Mouse (Mus musculus): ENCODE results near the gene Igfbp2. TPM values are rescaled to one million over a fixed set of nuclear protein-coding genes. Genes with fewer than 3 reads are reported as not detected.

Igfbp2 gene
- polyA plus RNA-seq, 1 experiment from 2014 or later: 50.5 TPM

DNA sequence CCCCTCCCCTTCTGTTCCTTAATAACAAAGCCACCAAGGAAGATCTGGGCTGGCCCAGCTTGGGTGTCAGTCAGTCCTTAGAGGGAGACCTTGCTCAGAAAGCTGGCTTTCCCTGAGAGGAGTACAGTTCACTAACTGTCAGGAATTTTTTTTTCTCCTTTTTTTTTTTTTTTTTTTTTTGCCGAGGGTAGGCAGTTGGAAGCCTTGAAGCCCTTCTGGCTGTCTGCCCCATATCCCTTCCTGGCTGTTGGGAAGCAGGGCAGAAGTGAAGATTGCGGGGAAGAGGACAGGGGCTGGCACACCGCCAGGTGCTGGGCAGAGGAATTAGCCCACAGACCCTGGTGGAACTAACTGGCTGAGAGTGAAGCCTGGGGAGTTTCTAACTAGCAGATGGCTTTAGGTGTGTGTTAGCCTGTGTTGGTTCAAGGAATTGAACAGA lies 8.4 kb downstream of the Igfbp2 start:
- 48% methylated on average over 3 of the region's 3 CpGs for WGBS
- Histone ChIP-seq H3K4me1 (replicated peaks; ENCODE audit: control insufficient read depth, insufficient read depth, low read length) (0 out of 2 replicates have a peak, but pooled peaks cover 3% of the 10 kb centered on the region), H3K27ac (ENCODE audit: low read depth, low read length) (no peak overlapping the region), H3K9me3 (ENCODE audit: control insufficient read depth, low read length) (no peaks in the 10 kb centered on the region), H3K9ac (ENCODE audit: low read depth, low read length) (no peak overlapping the region), H3K4me2 (no peak overlapping the region), H3K36me3 (ENCODE audit: control insufficient read depth, insufficient read depth, low read length) (no peaks in the 10 kb centered on the region), H3K4me3 (ENCODE audit: low read depth, low read length) (no peak overlapping the region), H3K27me3 (replicated peaks; ENCODE audit: control insufficient read depth, insufficient read depth, low read length) (peaks cover 4% of the 10 kb centered on the region)
- DNase-seq (ENCODE audit: low spot score) (no peak), ATAC-seq (replicated peaks; ENCODE audit: low FRiP score) (no peak)

DNA sequence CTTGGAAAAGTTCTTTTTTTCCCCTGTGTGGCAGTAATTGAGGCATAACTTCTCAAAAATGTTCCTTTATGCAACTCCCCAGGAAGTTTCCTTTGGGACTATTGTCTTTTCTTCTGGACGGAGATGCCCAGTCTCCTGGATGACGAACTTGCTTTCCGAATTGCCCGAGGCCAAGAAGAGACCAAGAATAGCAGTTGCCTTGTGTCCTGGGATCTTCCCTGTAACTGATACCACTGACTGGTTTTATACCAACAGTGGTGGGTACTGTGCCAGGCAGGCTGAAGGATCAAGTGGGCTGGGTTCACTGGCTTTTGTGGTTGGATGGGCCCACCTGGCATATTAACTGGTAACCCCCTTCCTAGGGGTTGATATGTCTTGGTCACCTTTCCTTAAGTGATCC lies 9.3 kb downstream of the Igfbp2 start:
- Histone ChIP-seq H3K9ac (ENCODE audit: low read depth, low read length) (no peak overlapping the region), H3K27me3 (replicated peaks; ENCODE audit: control insufficient read depth, insufficient read depth, low read length) (no peaks in the 10 kb centered on the region), H3K36me3 (ENCODE audit: control insufficient read depth, insufficient read depth, low read length) (no peaks in the 10 kb centered on the region), H3K9me3 (ENCODE audit: control insufficient read depth, low read length) (no peaks in the 10 kb centered on the region), H3K27ac (ENCODE audit: low read depth, low read length) (no peak overlapping the region), H3K4me2 (no peak overlapping the region), H3K4me1 (replicated peaks; ENCODE audit: control insufficient read depth, insufficient read depth, low read length) (no peaks in the 10 kb centered on the region), H3K4me3 (ENCODE audit: low read depth, low read length) (no peak overlapping the region)
- DNase-seq (ENCODE audit: low spot score) (no peak), ATAC-seq (replicated peaks; ENCODE audit: low FRiP score) (no peak)
- 86% methylated on average over 4 of the region's 4 CpGs for WGBS

DNA sequence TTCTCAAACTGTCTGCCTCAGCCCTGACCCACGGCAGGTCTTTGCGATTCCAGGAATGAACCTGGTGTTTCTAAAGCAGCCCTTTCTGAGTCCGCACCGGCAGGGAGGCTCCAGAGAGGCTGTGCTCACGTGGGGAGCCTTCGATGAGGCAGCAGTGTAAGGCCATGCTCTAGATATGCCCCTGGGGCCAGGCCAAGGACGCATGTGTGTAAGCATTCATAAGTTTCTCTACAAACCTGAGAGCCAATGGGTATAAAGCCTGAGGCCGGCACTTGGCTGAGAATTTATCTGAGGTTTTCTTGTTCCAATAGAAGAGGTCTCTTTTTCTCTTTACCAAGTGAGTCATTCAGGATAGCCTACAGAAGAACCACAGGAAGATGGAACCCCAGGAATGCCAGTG lies 15.1 kb downstream of the Igfbp2 start:
- ATAC-seq (replicated peaks; ENCODE audit: low FRiP score): no peak
- Histone ChIP-seq H3K4me2 (no peak overlapping the region), H3K27ac (ENCODE audit: low read depth, low read length) (no peak overlapping the region), H3K27me3 (replicated peaks; ENCODE audit: control insufficient read depth, insufficient read depth, low read length) (no peaks in the 10 kb centered on the region), H3K9ac (ENCODE audit: low read depth, low read length) (no peak overlapping the region), H3K9me3 (ENCODE audit: control insufficient read depth, low read length) (no peaks in the 10 kb centered on the region), H3K4me1 (replicated peaks; ENCODE audit: control insufficient read depth, insufficient read depth, low read length) (no peaks in the 10 kb centered on the region), H3K4me3 (ENCODE audit: low read depth, low read length) (no peak overlapping the region), H3K36me3 (ENCODE audit: control insufficient read depth, insufficient read depth, low read length) (no peaks in the 10 kb centered on the region)
- WGBS: 76% methylated on average over 8 of the region's 8 CpGs
- no peak for DNase-seq (ENCODE audit: low spot score)

DNA sequence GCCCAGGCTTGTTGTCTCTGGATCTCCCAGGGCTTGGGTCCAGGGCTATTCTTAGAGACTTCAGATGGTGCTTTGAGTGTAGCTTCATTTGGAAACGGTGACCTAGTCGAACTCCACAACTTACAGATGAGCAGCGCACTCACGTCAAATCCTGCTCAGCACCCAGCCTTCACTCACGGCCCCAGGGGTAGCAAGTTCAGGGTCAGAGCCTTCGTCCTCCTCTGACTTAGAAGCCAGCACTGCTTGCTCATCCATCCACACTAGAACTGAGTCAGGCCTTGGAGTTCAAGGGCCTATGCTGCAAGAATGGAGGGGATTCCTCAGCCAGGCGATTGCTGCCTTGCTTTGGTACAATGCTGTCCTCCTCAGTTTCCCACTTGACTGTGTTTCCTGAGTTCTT lies 15.5 kb downstream of the Igfbp2 start:
- no peak for ATAC-seq (replicated peaks; ENCODE audit: low FRiP score)
- Histone ChIP-seq H3K36me3 (ENCODE audit: control insufficient read depth, insufficient read depth, low read length) (no peaks in the 10 kb centered on the region), H3K27ac (ENCODE audit: low read depth, low read length) (no peak overlapping the region), H3K4me3 (ENCODE audit: low read depth, low read length) (no peak overlapping the region), H3K9ac (ENCODE audit: low read depth, low read length) (no peak overlapping the region), H3K9me3 (ENCODE audit: control insufficient read depth, low read length) (no peaks in the 10 kb centered on the region), H3K4me2 (no peak overlapping the region), H3K27me3 (replicated peaks; ENCODE audit: control insufficient read depth, insufficient read depth, low read length) (no peaks in the 10 kb centered on the region), H3K4me1 (replicated peaks; ENCODE audit: control insufficient read depth, insufficient read depth, low read length) (no peaks in the 10 kb centered on the region)
- 79% methylated on average over 7 of the region's 7 CpGs for WGBS
- DNase-seq (ENCODE audit: low spot score): no peak

DNA sequence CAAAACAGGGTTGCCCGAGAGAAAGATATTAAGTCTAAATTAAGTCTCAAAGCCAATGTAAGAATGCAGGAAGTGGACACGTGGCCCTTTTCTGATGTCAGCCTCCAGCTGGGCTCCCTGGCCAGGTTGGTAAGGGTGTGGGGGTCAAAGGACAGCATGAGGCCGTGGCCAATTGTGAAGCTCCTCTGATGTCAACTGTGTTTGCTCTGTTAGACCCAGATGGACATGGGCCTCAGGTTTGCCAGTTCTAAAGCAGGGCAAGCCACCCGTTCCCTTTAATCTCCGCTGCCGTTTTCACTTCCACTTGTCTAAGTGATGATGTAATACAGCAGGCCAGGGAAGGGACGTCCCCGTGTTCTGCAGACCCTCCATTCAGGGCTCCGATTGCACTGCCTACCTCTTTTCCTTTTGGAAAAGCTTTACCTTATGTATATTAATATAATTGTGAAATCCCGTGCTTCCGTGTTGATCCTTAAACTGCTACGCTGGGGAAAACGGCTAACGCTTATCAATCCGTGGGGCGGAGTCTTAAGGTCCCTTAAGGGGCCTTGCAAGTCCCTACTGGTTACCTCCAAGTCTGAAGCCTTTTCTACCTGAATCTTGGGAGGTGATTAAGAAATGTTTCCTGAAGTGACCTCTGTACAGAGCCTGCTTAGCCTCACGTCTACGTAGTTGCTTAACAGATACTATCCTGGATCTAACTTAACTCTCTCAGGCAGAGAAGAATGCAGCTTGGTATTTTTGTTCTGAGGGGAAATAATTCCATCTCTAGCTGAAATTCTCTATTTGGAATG lies 18.6 kb downstream of the Igfbp2 start:
- DNase-seq (ENCODE audit: low spot score): no peak

DNA sequence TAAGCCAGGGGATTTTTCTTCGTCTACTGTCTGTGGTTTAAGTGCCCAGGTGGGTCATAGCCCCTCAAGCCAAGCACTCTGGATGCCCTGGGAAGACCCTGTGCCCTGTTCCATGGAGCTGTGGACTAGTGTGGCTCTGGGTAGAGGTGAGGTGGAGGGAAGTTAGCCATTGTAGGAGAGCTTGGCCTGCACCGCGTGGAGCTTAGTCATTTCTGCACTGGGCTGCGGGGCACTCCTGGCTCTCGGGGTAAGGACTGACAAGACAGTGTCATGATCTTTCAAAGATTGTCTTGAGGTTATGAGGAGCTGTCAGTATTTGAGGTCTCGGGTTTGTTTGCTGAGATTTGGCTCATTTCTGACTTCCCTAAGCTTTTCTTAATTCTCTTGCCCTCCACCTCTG lies 20.4 kb downstream of the Igfbp2 start:
- no peak overlapping the region for H3K4me2 ChIP-seq
- H3K4me3 ChIP-seq (ENCODE audit: low read depth, low read length): no peak overlapping the region
- H3K4me1 ChIP-seq (replicated peaks; ENCODE audit: control insufficient read depth, insufficient read depth, low read length): no peaks in the 10 kb centered on the region
- 86% methylated on average over 6 of the region's 6 CpGs for WGBS
- ATAC-seq (replicated peaks; ENCODE audit: low FRiP score) (no peak), DNase-seq (ENCODE audit: low spot score) (no peak)
- H3K9me3 ChIP-seq (ENCODE audit: control insufficient read depth, low read length): no peaks in the 10 kb centered on the region
- no peaks in the 10 kb centered on the region for H3K36me3 ChIP-seq (ENCODE audit: control insufficient read depth, insufficient read depth, low read length)
- H3K27ac ChIP-seq (ENCODE audit: low read depth, low read length): no peak overlapping the region
- H3K9ac ChIP-seq (ENCODE audit: low read depth, low read length): no peak overlapping the region
- H3K27me3 ChIP-seq (replicated peaks; ENCODE audit: control insufficient read depth, insufficient read depth, low read length): no peaks in the 10 kb centered on the region

More for the DNA sequence above, 18.6 kb downstream of the Igfbp2 start:
- no peaks in the 10 kb centered on the region for H3K9me3 ChIP-seq (ENCODE audit: control insufficient read depth, low read length)
- no peak for ATAC-seq (replicated peaks; ENCODE audit: low FRiP score)
- no peaks in the 10 kb centered on the region for H3K27me3 ChIP-seq (replicated peaks; ENCODE audit: control insufficient read depth, insufficient read depth, low read length)
- no peak overlapping the region for H3K27ac ChIP-seq (ENCODE audit: low read depth, low read length)
- no peaks in the 10 kb centered on the region for H3K4me1 ChIP-seq (replicated peaks; ENCODE audit: control insufficient read depth, insufficient read depth, low read length)
- 79% methylated on average over 18 of the region's 18 CpGs for WGBS
- no peaks in the 10 kb centered on the region for H3K36me3 ChIP-seq (ENCODE audit: control insufficient read depth, insufficient read depth, low read length)
- no peak overlapping the region for H3K9ac ChIP-seq (ENCODE audit: low read depth, low read length)
- H3K4me3 ChIP-seq (ENCODE audit: low read depth, low read length): no peak overlapping the region
- no peak overlapping the region for H3K4me2 ChIP-seq

DNA sequence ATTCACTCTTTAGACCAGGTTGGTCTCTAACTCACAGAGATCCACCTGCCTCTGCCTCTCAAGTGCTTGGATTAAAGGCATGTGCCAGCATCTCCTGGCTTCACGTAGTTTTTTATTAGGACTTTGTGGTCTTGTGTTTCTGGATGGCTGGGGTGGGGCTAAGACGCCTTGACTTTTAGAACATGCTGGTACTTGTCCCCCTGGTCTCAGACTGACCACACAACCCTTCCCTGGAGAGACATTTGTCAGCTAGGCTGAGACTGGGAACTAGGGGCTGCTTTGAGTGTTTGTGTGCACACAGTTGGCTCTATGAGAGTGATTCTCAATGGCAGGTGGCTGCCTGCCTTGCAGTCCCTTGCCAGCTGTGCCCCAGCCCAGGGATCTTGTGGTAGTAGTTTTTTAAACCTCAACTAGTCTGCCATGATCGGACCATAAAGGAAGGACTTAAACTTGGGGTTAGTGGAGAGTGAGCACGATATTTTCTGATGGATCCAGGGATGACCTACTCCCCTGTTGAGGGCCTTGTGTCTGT lies 23.6 kb downstream of the Igfbp2 start:
- no peaks in the 10 kb centered on the region for H3K36me3 ChIP-seq (ENCODE audit: control insufficient read depth, insufficient read depth, low read length)
- DNase-seq (ENCODE audit: low spot score) (no peak), ATAC-seq (replicated peaks; ENCODE audit: low FRiP score) (no peak)
- H3K9ac ChIP-seq (ENCODE audit: low read depth, low read length): no peak overlapping the region
- H3K27ac ChIP-seq (ENCODE audit: low read depth, low read length): no peak overlapping the region
- no peak overlapping the region for H3K4me3 ChIP-seq (ENCODE audit: low read depth, low read length)
- 74% methylated on average over 4 of the region's 4 CpGs for WGBS
- no peaks in the 10 kb centered on the region for H3K4me1 ChIP-seq (replicated peaks; ENCODE audit: control insufficient read depth, insufficient read depth, low read length)
- no peak overlapping the region for H3K4me2 ChIP-seq
- no peaks in the 10 kb centered on the region for H3K9me3 ChIP-seq (ENCODE audit: control insufficient read depth, low read length)
- no peaks in the 10 kb centered on the region for H3K27me3 ChIP-seq (replicated peaks; ENCODE audit: control insufficient read depth, insufficient read depth, low read length)

DNA sequence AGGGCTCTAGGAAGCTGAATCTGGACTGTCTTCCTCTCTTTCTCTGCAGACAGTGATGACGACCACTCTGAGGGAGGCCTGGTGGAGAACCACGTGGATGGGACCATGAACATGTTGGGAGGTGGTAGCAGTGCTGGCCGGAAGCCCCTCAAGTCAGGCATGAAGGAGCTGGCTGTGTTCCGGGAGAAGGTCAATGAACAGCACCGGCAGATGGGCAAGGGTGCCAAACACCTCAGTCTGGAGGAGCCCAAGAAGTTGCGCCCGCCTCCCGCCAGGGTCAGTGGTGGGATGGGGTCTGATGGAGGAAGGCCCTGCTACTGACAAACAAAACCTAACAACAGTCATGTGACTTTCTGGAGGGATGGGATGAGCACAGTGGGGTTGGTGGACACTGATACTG lies 24.7 kb downstream of the Igfbp2 start:
- Histone ChIP-seq H3K36me3 (ENCODE audit: control insufficient read depth, insufficient read depth, low read length) (no peaks in the 10 kb centered on the region), H3K4me1 (replicated peaks; ENCODE audit: control insufficient read depth, insufficient read depth, low read length) (no peaks in the 10 kb centered on the region), H3K27me3 (replicated peaks; ENCODE audit: control insufficient read depth, insufficient read depth, low read length) (no peaks in the 10 kb centered on the region), H3K9ac (ENCODE audit: low read depth, low read length) (no peak overlapping the region), H3K9me3 (ENCODE audit: control insufficient read depth, low read length) (no peaks in the 10 kb centered on the region), H3K4me2 (no peak overlapping the region), H3K27ac (ENCODE audit: low read depth, low read length) (no peak overlapping the region), H3K4me3 (ENCODE audit: low read depth, low read length) (no peak overlapping the region)
- WGBS: 84% methylated on average over 8 of the region's 8 CpGs
- DNase-seq (ENCODE audit: low spot score) (no peak), ATAC-seq (replicated peaks; ENCODE audit: low FRiP score) (no peak)

DNA sequence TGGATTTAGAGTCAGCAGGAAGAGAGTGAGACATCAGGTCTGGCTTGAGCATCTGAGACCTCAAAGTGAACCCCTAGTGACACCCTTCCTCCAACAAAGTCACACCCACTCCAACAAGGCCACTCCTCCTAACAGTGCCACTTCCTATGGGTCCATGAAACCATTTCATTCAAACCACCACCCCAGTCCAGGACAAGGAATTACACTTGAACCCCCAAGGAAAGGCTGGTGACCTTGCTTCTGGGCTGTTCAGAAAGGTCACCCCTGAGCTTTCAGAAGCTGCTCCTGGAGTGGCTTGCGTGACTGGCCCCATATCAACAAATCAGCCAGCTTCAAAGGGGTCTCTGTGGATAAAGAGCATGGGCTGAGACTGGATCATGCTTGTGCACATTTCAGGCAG lies 29.5 kb downstream of the Igfbp2 start:
- H3K9me3 ChIP-seq (ENCODE audit: control insufficient read depth, low read length): no peaks in the 10 kb centered on the region
- ATAC-seq (replicated peaks; ENCODE audit: low FRiP score): no peak

More for the DNA sequence above, 29.5 kb downstream of the Igfbp2 start:
- Histone ChIP-seq H3K9ac (ENCODE audit: low read depth, low read length) (no peak overlapping the region), H3K27me3 (replicated peaks; ENCODE audit: control insufficient read depth, insufficient read depth, low read length) (no peaks in the 10 kb centered on the region; the same call in 1 of the 2 replicates), H3K36me3 (ENCODE audit: control insufficient read depth, insufficient read depth, low read length) (no peaks in the 10 kb centered on the region), H3K4me1 (replicated peaks; ENCODE audit: control insufficient read depth, insufficient read depth, low read length) (no peaks in the 10 kb centered on the region), H3K4me3 (ENCODE audit: low read depth, low read length) (no peak overlapping the region), H3K4me2 (no peak overlapping the region), H3K27ac (ENCODE audit: low read depth, low read length) (no peak overlapping the region)
- no peak for DNase-seq (ENCODE audit: low spot score)
- 56% methylated on average over 1 of the region's 1 CpGs for WGBS
